Comparison of ENCODE assay signal across 8 mouse cellular contexts in the genomic region with DNA sequence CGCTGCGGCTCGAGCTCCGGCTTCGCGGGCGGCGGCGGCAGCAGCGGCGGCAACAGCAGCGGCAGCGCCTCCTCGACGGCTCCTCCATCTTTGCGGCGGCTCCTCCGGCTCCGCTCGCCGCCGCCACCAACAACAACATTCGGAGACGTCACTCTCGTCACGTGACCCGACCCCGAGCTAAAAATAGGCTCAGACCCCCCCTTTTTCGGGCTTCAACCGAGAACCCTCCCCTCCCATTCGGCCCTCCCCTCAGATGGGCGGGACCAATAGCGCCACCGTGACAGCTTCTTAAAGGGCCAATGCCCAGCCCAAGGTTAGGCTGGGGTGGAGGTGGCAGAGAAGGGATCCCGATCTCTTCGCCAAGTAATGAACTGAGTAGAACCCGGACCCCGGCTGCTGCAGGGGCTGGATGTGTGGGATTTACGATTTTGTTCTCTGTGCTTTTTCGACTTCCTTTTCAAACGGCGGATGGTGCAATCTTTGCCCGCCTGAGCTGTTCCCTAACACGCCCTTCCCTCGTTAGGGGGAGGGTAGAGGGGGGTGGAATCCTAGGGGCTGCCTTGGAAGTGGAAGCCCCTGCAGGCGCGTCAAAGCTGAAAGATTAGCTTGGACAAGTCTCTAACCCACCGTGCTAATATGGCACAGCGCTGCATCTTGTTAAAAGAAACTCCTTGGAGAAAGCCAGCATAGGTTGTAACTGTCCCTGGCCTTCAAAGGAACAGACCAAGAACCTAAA. TPM values are rescaled to one million over a fixed set of nuclear protein-coding genes. Genes with fewer than 3 reads are reported as not detected.
DNase-seq lines count a peak whose midpoint lies in the region; ATAC-seq and TF ChIP-seq lines count a peak whose summit lies in the region.

Gene Hdac5, minus strand, starts transcription at position 161 of the 736 bp plus-strand sequence.

- peak within 1 kb of the TSS; percentile 92 for H3K27ac ChIP-seq in forebrain, embryonic 10.5 days
- H3K27ac ChIP-seq in heart, embryonic 15.5 days = peak within 1 kb of the TSS; percentile 91
- H3K27ac ChIP-seq in liver, embryonic 14.5 days = no peak within 1 kb of the TSS; the same call in 1 of the 2 replicates
- H3K27ac ChIP-seq in neural tube, embryonic 11.5 days (ENCODE audit: low read depth, low read length) = peak within 1 kb of the TSS; percentile 85
- peak within 1 kb of the TSS; percentile 91 for H3K27ac ChIP-seq in stomach, postnatal 0 days (replicated peaks)

- peak within 1 kb of the TSS; percentile 90 for H3K4me3 ChIP-seq in forebrain, embryonic 10.5 days
- H3K4me3 ChIP-seq in heart, embryonic 15.5 days = peak within 1 kb of the TSS; percentile 89
- peak within 1 kb of the TSS; percentile 69 to 87 for H3K4me3 ChIP-seq in liver, embryonic 14.5 days (ENCODE audit: insufficient read depth in 1 of 2, low read depth in 2 of 2, low read length in 2 of 2)
- peak within 1 kb of the TSS; percentile 96 for H3K4me3 ChIP-seq in neural tube, embryonic 11.5 days (ENCODE audit: low read depth, low read length)
- H3K4me3 ChIP-seq in stomach, postnatal 0 days (ENCODE audit: low read depth, low read length) = peak within 1 kb of the TSS; percentile 93

- peak; percentile 98 to 99 for DNase-seq in CD8-positive naive resting alpha-beta T cell, adult 2 months (ENCODE audit: low read depth in 2 of 2, low spot score in 2 of 2)
- DNase-seq in c-Kit-positive CD71-negative TER-119-negative erythroid progenitor cells, embryonic 14.5 days (ENCODE audit: low read depth) = peak; percentile 99
- peak; percentile 97 for DNase-seq in forebrain, embryonic 10.5 days (ENCODE audit: extremely low spot score, low spot score)
- DNase-seq in kidney, postnatal 25 days = peak; percentile 99 to 100
- DNase-seq in liver, embryonic 14.5 days (ENCODE audit: low read depth in 3 of 3, low spot score in 3 of 3) = peak; percentile 94 to 97 (median 95)
- peak; percentile 99 for DNase-seq in neural tube, embryonic 11.5 days (ENCODE audit: low spot score)
- DNase-seq in stomach, postnatal 0 days (ENCODE audit: low spot score) = peak; percentile 98

- H3K4me2 ChIP-seq in heart, embryonic 15.5 days = peak within 1 kb of the TSS; percentile 84
- peak within 1 kb of the TSS; percentile 92 for H3K4me2 ChIP-seq in liver, embryonic 14.5 days (ENCODE audit: low read depth)
- H3K4me2 ChIP-seq in neural tube, embryonic 11.5 days (ENCODE audit: low read depth) = peak within 1 kb of the TSS; percentile 83
- H3K4me2 ChIP-seq in stomach, postnatal 0 days (replicated peaks; ENCODE audit: low read depth) = peak within 1 kb of the TSS; percentile 86

- peak within 1 kb of the TSS; percentile 92 for H3K9ac ChIP-seq in heart, embryonic 15.5 days
- H3K9ac ChIP-seq in liver, embryonic 14.5 days (replicated peaks) = peak within 1 kb of the TSS; percentile 72
- H3K9ac ChIP-seq in neural tube, embryonic 11.5 days (ENCODE audit: low read length) = peak within 1 kb of the TSS; percentile 91
- peak within 1 kb of the TSS; percentile 95 for H3K9ac ChIP-seq in stomach, postnatal 0 days (ENCODE audit: low read length)

- peak; percentile 91 for ATAC-seq in heart, embryonic 15.5 days (replicated peaks; ENCODE audit: insufficient number of reproducible peaks, insufficient read depth, low FRiP score, low read depth)
- peak; percentile 97 for ATAC-seq in liver, embryonic 14.5 days (ENCODE audit: insufficient read depth)
- peak; percentile 80 for ATAC-seq in neural tube, embryonic 11.5 days (ENCODE audit: insufficient read depth, low FRiP score, low TSS enrichment)
- ATAC-seq in stomach, postnatal 0 days (ENCODE audit: low FRiP score, low TSS enrichment) = peak; percentile 91

- H3K36me3 ChIP-seq in forebrain, embryonic 10.5 days (replicated peaks) = no peaks in the 10 kb centered on the region
- no peaks in the 10 kb centered on the region for H3K36me3 ChIP-seq in heart, embryonic 15.5 days
- H3K36me3 ChIP-seq in liver, embryonic 14.5 days (replicated peaks; ENCODE audit: control insufficient read depth, insufficient read depth, low read depth) = no peaks in the 10 kb centered on the region
- H3K36me3 ChIP-seq in neural tube, embryonic 11.5 days (ENCODE audit: control insufficient read depth, insufficient read depth, low read length) = no peaks in the 10 kb centered on the region
- no peaks in the 10 kb centered on the region for H3K36me3 ChIP-seq in stomach, postnatal 0 days (ENCODE audit: control insufficient read depth, insufficient read depth, low read length)

- H3K9me3 ChIP-seq in forebrain, embryonic 10.5 days = no peaks in the 10 kb centered on the region
- H3K9me3 ChIP-seq in heart, embryonic 15.5 days (replicated peaks) = no peaks in the 10 kb centered on the region
- no peaks in the 10 kb centered on the region for H3K9me3 ChIP-seq in liver, embryonic 14.5 days (ENCODE audit: control insufficient read depth, low read length)
- no peaks in the 10 kb centered on the region for H3K9me3 ChIP-seq in neural tube, embryonic 11.5 days (ENCODE audit: control insufficient read depth, low read length)
- H3K9me3 ChIP-seq in stomach, postnatal 0 days (ENCODE audit: control insufficient read depth, low read length) = no peaks in the 10 kb centered on the region

- H3K4me1 ChIP-seq in forebrain, embryonic 10.5 days = peaks cover 53% of the 10 kb centered on the region
- H3K4me1 ChIP-seq in heart, embryonic 15.5 days (replicated peaks) = peaks cover 47% of the 10 kb centered on the region
- H3K4me1 ChIP-seq in liver, embryonic 14.5 days (replicated peaks; ENCODE audit: control insufficient read depth in 2 of 2, insufficient read depth in 2 of 2, low read length in 1 of 2) = peaks cover 4 to 14% of the 10 kb centered on the region in 2 experiments
- H3K4me1 ChIP-seq in neural tube, embryonic 11.5 days (ENCODE audit: control insufficient read depth, insufficient read depth, low read length) = peaks cover 38% of the 10 kb centered on the region
- H3K4me1 ChIP-seq in stomach, postnatal 0 days (replicated peaks; ENCODE audit: control insufficient read depth, insufficient read depth) = peaks cover 9% of the 10 kb centered on the region

- WGBS in forebrain, embryonic 10.5 days = under 1% methylated on average over 43 of the region's 49 CpGs
- WGBS in heart, embryonic 15.5 days = under 1% methylated on average over 49 of the region's 49 CpGs
- under 1% methylated on average over 47 of the region's 49 CpGs for WGBS in liver, embryonic 14.5 days (ENCODE audit: insufficient replicate concordance)
- WGBS in neural tube, embryonic 11.5 days = under 1% methylated on average over 35 of the region's 49 CpGs
- WGBS in stomach, postnatal 0 days = 1% methylated on average over 43 of the region's 49 CpGs

- peaks cover 40% of the 10 kb centered on the region for H3K27me3 ChIP-seq in forebrain, embryonic 10.5 days (ENCODE audit: poor library complexity, severe bottlenecking)
- no peaks in the 10 kb centered on the region for H3K27me3 ChIP-seq in heart, embryonic 15.5 days
- peaks cover 23% of the 10 kb centered on the region for H3K27me3 ChIP-seq in liver, embryonic 14.5 days (ENCODE audit: control insufficient read depth, insufficient read depth, low read length)
- no peaks in the 10 kb centered on the region for H3K27me3 ChIP-seq in neural tube, embryonic 11.5 days (ENCODE audit: control insufficient read depth, insufficient read depth, low read length)
- H3K27me3 ChIP-seq in stomach, postnatal 0 days (ENCODE audit: control insufficient read depth, insufficient read depth, low read length) = no peaks in the 10 kb centered on the region

- TF ChIP-seq CTCF in liver, embryonic 14.5 days (IDR thresholded peaks at IDR 0.05; ENCODE audit: low read depth) = peak; percentile 19; the same call in 1 of the 2 replicates
- peak; percentile 41 for TF ChIP-seq CTCF in stomach, postnatal 0 days (IDR thresholded peaks at IDR 0.05; ENCODE audit: low read depth)

- TF ChIP-seq EP300 in liver, embryonic 14.5 days (IDR thresholded peaks at IDR 0.05; ENCODE audit: low read depth) = no peak
- peak; percentile 46 for TF ChIP-seq EP300 in stomach, postnatal 0 days (optimal IDR thresholded peaks at IDR 0.05)

RNA-seq across cellular contexts. Expression of gene Hdac5, which starts in this region (rescaled TPM):
- 39.8 and 44.6 TPM in 2 replicates for polyA plus RNA-seq in forebrain, embryonic 10.5 days (2016; fragmentation: Nextera tagmentation; extraction: Ambion mirVana)
- 76.7 and 86.8 TPM in 2 replicates for polyA plus RNA-seq in heart, embryonic 15.5 days (2015; fragmentation: Nextera tagmentation; extraction: Ambion mirVana)
- polyA plus RNA-seq in liver, embryonic 14.5 days (2012; rRNA removed) = 8.8 and 10.0 TPM in 2 replicates
- polyA plus RNA-seq in liver, embryonic 14.5 days (2014; fragmentation: Nextera tagmentation; extraction: Ambion mirVana) = 6.4 and 7.3 TPM in 2 replicates
- polyA plus RNA-seq in neural tube, embryonic 11.5 days (2014; fragmentation: Nextera tagmentation; extraction: Ambion mirVana) = 41.1 and 42.7 TPM in 2 replicates
- polyA plus RNA-seq in stomach, postnatal 0 days (2015; fragmentation: Nextera tagmentation; extraction: Ambion mirVana) = 33.8 and 43.3 TPM in 2 replicates
